Mouse (Mus musculus) liver, postnatal 0 days (tissue): ENCODE measurements at regions not wholly inside any gene's neighbourhood (a gene's known extent, or its start where the extent isn't known, plus 50 kb on each side); places are given as distances from the start of the nearest gene placed in this dataset.

ENCODE experiments used
- CTCF ChIP-seq: sonication (generic); IDR thresholded peaks from 2 replicates; pipeline ENCODE4 v1.5.1; 2016; ENCODE audit warnings: antibody characterized with exemption, low read depth
- EP300 ChIP-seq: IDR thresholded peaks from 2 replicates; pipeline ENCODE4 v1.6.1; 2016; ENCODE audit warnings: antibody characterized with exemption, low read depth, mild to moderate bottlenecking

- TF ChIP-seq CTCF (no peak), EP300 (no peak)
These were observed 199.2 kb upstream of the Bmp2 start for GRCm38 (mm10) chr2:133352800-133353199.
